Mouse (Mus musculus): ENCODE measurements at regions not wholly inside any gene's neighbourhood (a gene's known extent, or its start where the extent isn't known, plus 50 kb on each side); places are given as distances from the start of the nearest gene placed in this dataset.

GRCm38 (mm10) chr10:91730062-91730461 is 548.9 kb upstream of the Tmpo start:
- Histone ChIP-seq H3K9me3 (replicated peaks; ENCODE audit: insufficient read depth, low read length) (no peaks in the 10 kb centered on the region), H3K4me1 (ENCODE audit: control insufficient read depth in 1 of 2, insufficient read depth in 2 of 2, low read length in 2 of 2) (no peaks in the 10 kb centered on the region), H3K9ac (ENCODE audit: control insufficient read depth, low read depth, low read length, poor library complexity, severe bottlenecking) (no peak overlapping the region), H3K79me2 (ENCODE audit: control insufficient read depth, insufficient read depth, low read length, poor library complexity) (no peaks in the 10 kb centered on the region), H3K27me3 (ENCODE audit: control insufficient read depth in 1 of 2, insufficient read depth in 2 of 2, low read length in 2 of 2) (no peaks in the 10 kb centered on the region), H3K4me3 (ENCODE audit: control insufficient read depth in 1 of 2, insufficient read depth in 1 of 2, low read depth in 2 of 2, low read length in 2 of 2) (no peak overlapping the region), H3K27ac (ENCODE audit: control insufficient read depth, low read depth, low read length) (no peak overlapping the region), H3K36me3 (ENCODE audit: control insufficient read depth in 1 of 2, insufficient read depth in 2 of 2, low read length in 2 of 2) (no peaks in the 10 kb centered on the region)
- no peak for DNase-seq (ENCODE audit: low read depth, low spot score)
- TF ChIP-seq POLR2AphosphoS2 (IDR thresholded peaks at IDR 0.05; ENCODE audit: low read length) (no peak), NELFE (IDR thresholded peaks at IDR 0.05; ENCODE audit: low read depth, low read length) (no peak), NRF1 (IDR thresholded peaks at IDR 0.05; ENCODE audit: insufficient read depth, low read depth, low read length, poor library complexity, severe bottlenecking) (no peak), MAX (IDR thresholded peaks at IDR 0.05; ENCODE audit: low read length) (no peak), RCOR1 (IDR thresholded peaks at IDR 0.05; ENCODE audit: low read depth, low read length) (no peak), ZKSCAN1 (IDR thresholded peaks at IDR 0.05; ENCODE audit: low read depth, low read length) (no peak), UBTF (IDR thresholded peaks at IDR 0.05; ENCODE audit: borderline replicate concordance, insufficient read depth, low read depth, low read length) (no peak), CHD2 (IDR thresholded peaks at IDR 0.05; ENCODE audit: low read length) (no peak), E2F4 (IDR thresholded peaks at IDR 0.05; ENCODE audit: borderline replicate concordance, low read depth, low read length) (no peak), ETS1 (IDR thresholded peaks at IDR 0.05; ENCODE audit: low read depth, low read length) (no peak), MAFK (IDR thresholded peaks at IDR 0.05; ENCODE audit: borderline replicate concordance, low read depth, low read length) (no peak), TBP (IDR thresholded peaks at IDR 0.05; ENCODE audit: low read depth, low read length) (no peak), RAD21 (IDR thresholded peaks at IDR 0.05; ENCODE audit: low read depth, low read length) (no peak), GATA1 (IDR thresholded peaks at IDR 0.05; ENCODE audit: low read depth, low read length) (no peak), CTCF (IDR thresholded peaks at IDR 0.05 in 2 of 3, conservative IDR thresholded peaks at IDR 0.05 in 1 of 3; ENCODE audit: control insufficient read depth in 1 of 3, insufficient read depth in 1 of 3, low read depth in 2 of 3, low read length in 3 of 3, poor library complexity in 1 of 3, severe bottlenecking in 1 of 3) (no peak), SMC3 (IDR thresholded peaks at IDR 0.05; ENCODE audit: low read depth, low read length) (no peak), MYB (IDR thresholded peaks at IDR 0.05; ENCODE audit: low read depth, low read length) (no peak)

DNA sequence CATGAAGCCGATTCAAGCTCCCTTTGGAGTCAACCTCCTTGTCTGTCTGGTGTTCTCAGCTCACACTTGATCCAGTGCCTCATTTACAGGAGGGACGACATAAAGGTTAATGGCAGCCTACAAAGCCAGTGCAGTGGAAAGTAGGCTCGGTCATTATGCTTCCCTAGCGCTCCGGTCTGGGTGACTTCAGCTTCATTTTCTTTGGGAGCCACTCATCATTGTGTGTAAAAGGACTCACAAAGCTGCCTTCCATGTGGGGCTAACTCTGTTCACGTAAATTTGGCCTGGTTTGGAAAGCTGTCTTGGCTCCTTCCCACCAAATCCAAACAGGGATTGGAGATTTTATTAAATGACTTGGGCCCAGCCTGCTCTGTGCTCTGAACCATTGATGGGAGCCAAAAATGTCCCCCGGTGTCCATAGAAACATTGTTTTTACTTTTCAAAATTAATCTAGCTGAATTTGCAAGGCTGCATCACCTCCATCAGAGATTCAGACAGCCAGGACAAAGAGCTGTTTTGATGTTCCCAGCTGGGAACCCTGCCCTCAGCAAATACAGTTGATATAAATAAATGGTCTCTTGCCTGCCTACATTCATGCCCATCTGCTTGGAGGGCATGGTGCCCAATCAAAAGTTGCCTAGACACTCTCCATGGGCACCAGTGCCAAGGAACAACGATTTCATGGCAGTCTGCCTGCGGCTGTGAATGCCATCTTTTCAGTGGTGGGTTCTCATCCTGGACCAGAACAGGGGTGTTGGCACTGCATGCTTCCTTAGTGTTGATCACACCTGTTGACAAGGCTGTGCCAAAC is 538.7 kb upstream of the Tmpo start:
- no peak for DNase-seq (ENCODE audit: low read depth, low spot score)
- no peaks in the 10 kb centered on the region for H3K79me2 ChIP-seq (ENCODE audit: control insufficient read depth, insufficient read depth, low read length, poor library complexity)
- no peaks in the 10 kb centered on the region for H3K36me3 ChIP-seq (ENCODE audit: control insufficient read depth in 1 of 2, insufficient read depth in 2 of 2, low read length in 2 of 2)
- no peaks in the 10 kb centered on the region for H3K4me1 ChIP-seq (ENCODE audit: control insufficient read depth in 1 of 2, insufficient read depth in 2 of 2, low read length in 2 of 2)
- H3K27ac ChIP-seq (ENCODE audit: control insufficient read depth, low read depth, low read length): no peak overlapping the region
- H3K27me3 ChIP-seq (ENCODE audit: control insufficient read depth in 1 of 2, insufficient read depth in 2 of 2, low read length in 2 of 2): no peaks in the 10 kb centered on the region
- H3K9me3 ChIP-seq (replicated peaks; ENCODE audit: insufficient read depth, low read length): no peaks in the 10 kb centered on the region
- H3K4me3 ChIP-seq (ENCODE audit: control insufficient read depth in 1 of 2, insufficient read depth in 1 of 2, low read depth in 2 of 2, low read length in 2 of 2): no peak overlapping the region
- no peak for TF ChIP-seq ZC3H11A (IDR thresholded peaks at IDR 0.05; ENCODE audit: low read depth, low read length)
- H3K9ac ChIP-seq (ENCODE audit: control insufficient read depth, low read depth, low read length, poor library complexity, severe bottlenecking): no peak overlapping the region
